Mouse (Mus musculus) E14TG2a.4 (cell line): ENCODE results near the gene Tyms.

Source experiments
- CTCF ChIP-seq: conservative IDR thresholded peaks from 2 replicates; pipeline ENCODE4 v1.5.1; 2014; ENCODE audit warnings: low read length
- NANOG ChIP-seq: IDR thresholded peaks from 2 replicates; pipeline ENCODE4 v1.6.1; 2014; ENCODE audit warnings: borderline replicate concordance, low read length, mixed read lengths

DNA sequence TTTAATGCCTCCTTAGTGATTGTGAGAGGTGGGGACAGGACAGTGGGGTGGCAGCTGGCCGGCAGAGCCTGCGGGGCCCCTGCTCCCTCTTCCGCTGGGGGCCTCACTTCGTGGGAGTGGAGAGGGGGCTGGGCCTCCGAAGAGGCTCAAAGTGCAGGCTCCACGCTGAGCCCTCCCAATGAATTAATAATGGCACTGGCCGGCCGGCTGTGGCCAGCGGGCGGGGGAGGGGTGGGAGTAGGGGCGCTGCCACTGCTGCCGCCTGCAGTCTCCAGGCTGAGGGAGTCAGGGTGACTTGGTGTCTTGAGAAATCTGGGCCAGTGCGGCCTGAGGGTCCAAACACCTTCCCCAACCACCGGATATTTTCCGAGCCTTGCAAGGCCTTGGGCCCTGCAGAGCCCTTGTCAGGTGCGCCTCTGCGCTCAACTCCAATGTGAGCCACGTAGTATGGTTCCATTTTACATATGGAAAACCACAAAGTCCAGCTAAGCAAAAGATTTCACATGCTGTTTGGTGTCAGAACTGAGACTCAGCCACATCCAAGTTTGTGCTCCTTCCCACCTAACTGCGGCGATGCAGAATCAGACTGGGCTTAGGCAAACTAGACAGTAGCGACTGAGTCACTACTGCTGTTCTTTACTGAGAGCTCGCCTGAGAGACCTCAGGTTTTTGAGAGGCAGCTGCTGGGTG, 37.1 kb upstream of the Tyms start:
- no peak for TF ChIP-seq CTCF
- no peak for TF ChIP-seq NANOG
